Mouse (Mus musculus): ENCODE measurements around the gene Abhd17c. TPM values are rescaled to one million over a fixed set of nuclear protein-coding genes. Genes with fewer than 3 reads are reported as not detected.

Abhd17c gene
- polyA plus RNA-seq, 1 experiment from 2014 or later = 59.3 TPM

Other genes with a start within 250 kb of the Abhd17c start
- gene Cemip, start 65.4 kb downstream of the Abhd17c start, polyA plus RNA-seq (2014; fragmentation: Nextera tagmentation; extraction: Ambion mirVana) = 0.11 TPM in 1 of 2 replicates, not detected in the other